Mouse (Mus musculus) liver, postnatal 0 days (tissue): Measurements from ENCODE around the gene Fyb. TPM values are rescaled to one million over a fixed set of nuclear protein-coding genes. Genes with fewer than 3 reads are reported as not detected.

Experiments
- ATAC-seq: fragments of 200-750 bp; cut with Nextera tagmentation; 2 replicates; pipeline ENCODE4 v1.8.0; 2017; ENCODE audit warnings: mild to moderate bottlenecking, moderate library complexity
- DNase-seq: peaks from one replicate; pipeline ENCODE4 v3.0.0-alpha.2; 2016
- H3K27ac ChIP-seq: fragments of 300-500 bp; sonication (generic); 2 replicates; pipeline ENCODE4 v1.5.1; 2014; ENCODE audit warnings: antibody characterized with exemption, moderate library complexity, mild to moderate bottlenecking, low read depth
- H3K27me3 ChIP-seq: fragments of 300-500 bp; sonication (generic); 2 replicates; pipeline ENCODE4 v1.6.1; 2014; ENCODE audit warnings: low read length, control low read depth, mixed read lengths; ENCODE audit not compliant: insufficient read depth
- H3K36me3 ChIP-seq: fragments of 300-500 bp; sonication (generic); replicated peaks from 2 replicates; pipeline ENCODE4 v1.6.1; 2014; ENCODE audit warnings: mild to moderate bottlenecking, control low read depth, low read length, moderate library complexity, mixed read lengths; ENCODE audit not compliant: insufficient read depth
- H3K4me1 ChIP-seq: fragments of 300-500 bp; sonication (generic); 2 replicates; pipeline ENCODE4 v1.6.1; 2014; ENCODE audit warnings: antibody characterized with exemption, mild to moderate bottlenecking, control low read depth; ENCODE audit not compliant: insufficient read depth
- H3K4me2 ChIP-seq: fragments of 300-500 bp; sonication (generic); 2 replicates; pipeline ENCODE4 v1.6.1; 2014; ENCODE audit warnings: low read depth, mild to moderate bottlenecking, low read length, moderate library complexity, mixed read lengths
- H3K4me3 ChIP-seq: fragments of 300-500 bp; sonication (generic); 2 replicates; pipeline ENCODE4 v1.5.1; 2014; ENCODE audit warnings: low read depth, low read length
- H3K9ac ChIP-seq: fragments of 300-500 bp; sonication (generic); replicated peaks from 2 replicates; pipeline ENCODE4 v1.6.1; 2014; ENCODE audit warnings: mild to moderate bottlenecking, moderate library complexity
- H3K9me3 ChIP-seq: fragments of 300-500 bp; sonication (generic); 2 replicates; pipeline ENCODE4 v1.6.1; 2016; ENCODE audit warnings: mild to moderate bottlenecking, control low read depth, low read length, mixed read lengths
- CTCF ChIP-seq: sonication (generic); IDR thresholded peaks from 2 replicates; pipeline ENCODE4 v1.5.1; 2016; ENCODE audit warnings: antibody characterized with exemption, low read depth
- EP300 ChIP-seq: IDR thresholded peaks from 2 replicates; pipeline ENCODE4 v1.6.1; 2016; ENCODE audit warnings: antibody characterized with exemption, low read depth, mild to moderate bottlenecking
- WGBS: fragments of 180-500 bp; shearing (Covaris S2); extraction: QIAGEN DNeasy Blood & Tissue Kit; methylation state at CpG from one replicate; pipeline ENCODE4 v1.1.7; 2014; ENCODE audit not compliant: insufficient replicate concordance; 5-methylcytosine and 5-hydroxymethylcytosine counted together
- polyA plus RNA-seq: library from polyadenylated mRNA; unstranded; fragments of >200 nt; fragmentation: Nextera tagmentation; extraction: Ambion mirVana; gene quantifications from 2 replicates; pipeline ENCODE4 v1.2.1, GENCODE M21; 2015

The Fyb gene
- polyA plus RNA-seq, 1 experiment from 2014 or later, result 29.7 TPM

DNA sequence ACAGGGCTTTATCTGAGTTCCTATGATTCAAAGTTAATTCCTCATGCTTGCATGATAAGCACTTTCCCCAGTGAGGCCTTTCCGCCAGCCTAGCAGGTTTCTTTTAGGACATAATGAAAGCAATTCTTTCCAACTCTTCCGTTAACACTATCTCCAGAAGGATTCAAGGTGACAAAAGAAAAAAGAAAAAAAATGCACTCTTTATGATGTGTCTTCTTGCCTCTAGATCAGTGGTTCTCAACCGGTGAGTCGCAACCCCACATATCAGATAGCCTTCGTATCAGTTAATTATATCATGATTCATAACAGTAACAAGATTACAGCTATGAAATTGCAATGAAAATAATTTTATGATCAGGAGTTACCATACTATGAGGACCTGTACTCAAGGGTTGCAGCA, 45.3 kb downstream of the Fyb start:
- ATAC-seq (no peak), DNase-seq (no peak)
- Histone ChIP-seq H3K9me3 (no peaks in the 10 kb centered on the region), H3K9ac (no peak overlapping the region), H3K4me2 (no peak overlapping the region), H3K27me3 (no peaks in the 10 kb centered on the region), H3K27ac (peak overlapping the region; percentile 50; the same call in 1 of the 2 replicates), H3K4me1 (no peaks in the 10 kb centered on the region; the same call in 1 of the 2 replicates), H3K4me3 (no peak overlapping the region), H3K36me3 (no peaks in the 10 kb centered on the region)
- 68% methylated on average over 5 of the region's 5 CpGs for WGBS
- TF ChIP-seq EP300 (no peak), CTCF (no peak)

DNA sequence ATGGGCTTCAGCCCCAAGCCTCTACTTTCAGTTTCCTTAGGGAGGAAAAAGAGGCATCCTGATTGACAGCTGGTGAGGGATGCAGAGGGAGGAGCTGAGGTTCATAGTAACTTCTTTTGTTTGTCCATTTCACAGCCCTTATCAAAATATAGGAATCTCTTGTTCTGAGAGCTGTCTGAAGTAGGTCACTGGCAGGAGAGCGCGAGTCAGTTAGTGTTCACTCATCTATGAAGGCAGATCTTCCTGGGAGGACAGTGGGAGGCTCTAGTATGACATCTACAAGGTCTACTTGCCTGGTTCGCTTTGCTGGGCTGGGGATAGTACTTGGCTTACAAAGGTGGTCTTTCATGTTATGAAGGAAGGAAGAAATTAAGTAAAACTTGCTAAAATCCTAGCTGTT, 46.0 kb downstream of the Fyb start:
- TF ChIP-seq EP300 (no peak), CTCF (no peak)
- no peak overlapping the region for H3K9ac ChIP-seq
- ATAC-seq (no peak), DNase-seq (no peak)
- H3K9me3 ChIP-seq, result no peaks in the 10 kb centered on the region
- H3K27me3 ChIP-seq, result no peaks in the 10 kb centered on the region
- H3K4me2 ChIP-seq, result no peak overlapping the region
- 53% methylated on average over 3 of the region's 3 CpGs for WGBS
- peak overlapping the region; percentile 50 for H3K27ac ChIP-seq
- H3K4me1 ChIP-seq, result no peaks in the 10 kb centered on the region
- H3K36me3 ChIP-seq, result no peaks in the 10 kb centered on the region
- H3K4me3 ChIP-seq, result no peak overlapping the region

DNA sequence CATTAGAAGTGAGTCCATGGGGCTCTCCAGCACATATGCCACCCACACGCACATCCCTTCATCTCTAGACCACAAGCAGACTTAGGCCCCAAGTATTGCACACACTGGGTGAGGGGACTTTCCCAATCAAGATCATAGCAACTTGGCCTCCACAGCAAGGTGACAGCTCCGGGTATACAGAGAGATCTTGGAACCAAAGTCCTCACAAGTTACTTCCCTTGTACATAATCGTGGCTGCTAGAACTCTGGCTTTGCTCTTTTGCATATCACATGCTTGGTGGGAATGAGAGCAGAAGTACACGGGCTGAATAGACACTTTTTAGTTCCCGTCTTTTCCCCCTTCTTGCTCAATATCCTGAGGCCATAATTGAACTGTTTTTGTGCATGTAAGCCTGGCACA, 46.4 kb downstream of the Fyb start:
- H3K4me2 ChIP-seq, result 0 out of 2 replicates have a peak overlapping the region, but pooled peaks have one; percentile 26
- ATAC-seq (peak; percentile 65), DNase-seq (peak; percentile 24)
- TF ChIP-seq CTCF (no peak), EP300 (peak; percentile 53)
- H3K9me3 ChIP-seq, result no peaks in the 10 kb centered on the region
- no peak overlapping the region for H3K4me3 ChIP-seq
- no peak overlapping the region for H3K9ac ChIP-seq
- H3K27ac ChIP-seq, result peak overlapping the region; percentile 50
- WGBS, result 26% methylated on average over 5 of the region's 5 CpGs
- H3K27me3 ChIP-seq, result no peaks in the 10 kb centered on the region
- no peaks in the 10 kb centered on the region for H3K36me3 ChIP-seq
- H3K4me1 ChIP-seq, result no peaks in the 10 kb centered on the region

DNA sequence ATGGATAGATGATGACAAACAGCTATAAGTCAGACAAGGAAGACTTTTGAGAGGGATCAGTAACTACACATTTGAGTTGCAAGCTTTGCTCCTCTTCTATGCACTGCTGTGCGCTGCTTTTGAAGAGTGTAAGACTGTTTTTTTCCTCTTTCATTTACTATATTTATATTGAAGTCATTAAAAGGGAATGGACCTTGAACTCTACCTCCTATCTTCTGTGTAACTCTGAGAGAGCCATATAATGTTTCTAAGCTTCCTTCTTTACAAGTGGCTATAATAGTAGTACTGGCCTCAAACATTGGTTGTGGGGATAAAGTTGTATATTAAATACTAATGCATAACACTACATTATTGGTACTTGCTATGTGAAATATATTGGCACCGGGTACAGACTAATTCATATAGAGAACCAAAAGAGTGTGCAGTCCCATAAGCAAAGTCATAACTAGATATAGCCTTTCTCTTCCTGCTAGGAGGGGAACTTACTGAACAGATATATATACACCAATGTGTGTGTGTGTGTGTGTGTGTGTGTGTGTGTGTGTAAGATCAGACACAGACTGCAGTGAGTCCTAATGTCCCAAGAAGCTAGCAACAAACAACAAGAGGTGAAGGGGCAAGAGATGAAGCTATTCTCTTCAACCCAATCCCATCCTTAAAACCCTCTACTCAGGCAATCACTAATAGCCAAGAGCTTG, 47.7 kb downstream of the Fyb start:
- no peak for TF ChIP-seq EP300
- TF ChIP-seq CTCF, result no peak
- H3K4me1 ChIP-seq, result no peaks in the 10 kb centered on the region
- H3K27ac ChIP-seq, result peak overlapping the region; percentile 50; the same call in 1 of the 2 replicates
- H3K9me3 ChIP-seq, result no peaks in the 10 kb centered on the region
- H3K9ac ChIP-seq, result no peak overlapping the region
- H3K36me3 ChIP-seq, result no peaks in the 10 kb centered on the region
- ATAC-seq (no peak), DNase-seq (no peak)
- no peak overlapping the region for H3K4me2 ChIP-seq
- 77% methylated on average over 2 of the region's 2 CpGs for WGBS
- H3K27me3 ChIP-seq, result no peaks in the 10 kb centered on the region
- no peak overlapping the region for H3K4me3 ChIP-seq

DNA sequence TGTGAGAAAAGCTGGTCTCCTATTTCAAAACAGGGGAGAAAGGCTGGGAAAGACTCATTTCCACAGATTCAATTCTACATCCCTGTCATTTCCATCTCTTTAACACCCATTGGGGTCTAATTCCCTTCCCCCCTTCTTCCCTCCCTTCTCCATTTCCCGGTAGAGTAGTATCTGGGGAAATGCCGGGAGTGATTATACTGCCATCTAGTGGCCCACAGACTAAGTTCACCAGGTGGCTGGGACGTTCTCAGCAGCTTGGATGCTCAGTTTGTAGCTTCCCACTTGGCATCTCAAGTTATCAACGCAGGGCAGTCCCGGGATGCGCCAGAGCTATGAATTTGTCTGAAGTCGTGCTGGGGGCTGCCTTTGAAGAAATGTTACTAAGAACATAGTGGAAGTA, 48.2 kb downstream of the Fyb start:
- Histone ChIP-seq H3K4me1 (no peaks in the 10 kb centered on the region), H3K4me2 (no peak overlapping the region), H3K36me3 (no peaks in the 10 kb centered on the region), H3K9ac (no peak overlapping the region), H3K27me3 (no peaks in the 10 kb centered on the region), H3K27ac (no peak overlapping the region), H3K4me3 (no peak overlapping the region), H3K9me3 (no peaks in the 10 kb centered on the region)
- WGBS, result 6% methylated on average over 7 of the region's 7 CpGs
- DNase-seq, result peak; percentile 61
- TF ChIP-seq EP300 (no peak), CTCF (peak; percentile 93)
- no peak for ATAC-seq

DNA sequence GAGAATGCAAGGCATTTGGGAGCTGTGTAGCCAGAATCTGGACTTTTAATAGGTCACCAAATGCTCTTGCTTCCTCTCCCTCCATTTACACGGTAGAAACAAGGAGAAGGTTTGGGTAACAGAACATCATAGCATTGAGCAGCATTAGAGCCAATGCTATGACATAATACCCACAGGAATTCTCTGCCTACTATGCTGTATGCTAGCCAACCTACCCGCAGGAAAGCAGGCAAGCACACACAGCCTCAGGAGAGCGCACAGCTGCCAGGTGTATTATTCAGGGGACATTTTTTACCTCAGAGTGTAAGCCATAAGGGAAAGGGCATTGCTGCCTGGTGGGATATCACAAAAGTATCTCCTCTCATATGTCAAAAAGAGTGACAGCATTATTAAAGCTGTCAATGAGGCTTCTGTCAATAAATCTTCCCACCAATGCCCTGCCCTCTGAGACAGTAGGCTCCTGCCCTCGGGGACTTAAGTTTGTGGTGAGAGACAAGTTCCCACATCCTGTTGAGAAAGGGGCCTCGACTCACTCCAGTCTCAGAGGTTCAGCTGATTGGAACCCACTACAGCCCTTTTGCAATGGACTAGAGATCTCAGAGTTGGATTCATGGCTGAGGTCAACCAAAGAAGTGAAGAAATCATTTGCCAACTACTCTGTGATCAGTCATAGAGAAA, 51.8 kb downstream of the Fyb start:
- no peak for TF ChIP-seq EP300
- TF ChIP-seq CTCF, result no peak
- DNase-seq (peak; percentile 30), ATAC-seq (peak; percentile 40)
- H3K4me1 ChIP-seq, result peaks cover 6% of the 10 kb centered on the region
- H3K4me2 ChIP-seq, result no peak overlapping the region; the same call in 1 of the 2 replicates
- no peaks in the 10 kb centered on the region for H3K9me3 ChIP-seq
- WGBS, result 28% methylated on average over 5 of the region's 5 CpGs
- no peak overlapping the region for H3K4me3 ChIP-seq
- H3K36me3 ChIP-seq, result no peaks in the 10 kb centered on the region
- H3K27me3 ChIP-seq, result no peaks in the 10 kb centered on the region
- H3K9ac ChIP-seq, result no peak overlapping the region
- no peak overlapping the region for H3K27ac ChIP-seq
